Mouse (Mus musculus) gastrocnemius, postnatal 25 days (tissue): ENCODE data around the gene Rapgef5. TPM values are rescaled to one million over a fixed set of nuclear protein-coding genes. Genes with fewer than 3 reads are reported as not detected.

Source experiments
- DNase-seq: peaks from one replicate; pipeline ENCODE4 v3.0.0; 2022
- total RNA-seq, 2 experiments: library from RNA; stranded (reverse); gene quantifications; 1 replicate in 1 of 2; 2 replicates in 1 of 2; pipeline ENCODE4 v1.2.3; 2021

The Rapgef5 gene
- total RNA-seq, 2 experiments from 2014 or later = 5.0 to 6.5 TPM

GRCm38 (mm10) chr12:117605966-117606365 lies 89.7 kb downstream of the Rapgef5 start:
- no peak for DNase-seq

GRCm38 (mm10) chr12:117612715-117613114 lies 96.4 kb downstream of the Rapgef5 start:
- DNase-seq = no peak

DNA sequence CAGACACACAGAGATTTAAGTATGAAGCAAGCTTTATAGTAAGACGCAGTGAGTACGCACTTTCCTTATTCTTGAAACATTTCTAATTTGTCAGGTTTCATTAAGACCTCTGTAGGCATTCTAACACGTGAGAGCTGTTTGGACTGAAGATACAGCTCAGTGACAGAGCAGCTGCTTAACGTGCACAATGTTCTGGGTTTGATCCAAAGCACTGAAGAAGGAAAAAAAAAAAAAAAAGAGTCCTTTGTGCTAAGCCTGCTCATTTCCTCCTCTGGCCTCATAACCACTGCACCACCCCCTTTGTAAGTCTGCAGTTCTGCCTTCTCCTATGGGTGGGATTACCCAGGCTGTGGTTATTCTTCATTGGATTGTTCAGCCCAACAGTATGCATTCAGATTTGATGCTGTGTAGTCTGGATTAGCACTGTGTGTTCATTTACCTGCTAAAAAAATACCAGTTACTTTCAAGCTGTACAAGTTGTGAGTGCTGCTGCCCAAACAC lies 103.3 kb downstream of the Rapgef5 start:
- no peak for DNase-seq

GRCm38 (mm10) chr12:117622972-117623371 lies 106.7 kb downstream of the Rapgef5 start:
- DNase-seq = no peak

DNA sequence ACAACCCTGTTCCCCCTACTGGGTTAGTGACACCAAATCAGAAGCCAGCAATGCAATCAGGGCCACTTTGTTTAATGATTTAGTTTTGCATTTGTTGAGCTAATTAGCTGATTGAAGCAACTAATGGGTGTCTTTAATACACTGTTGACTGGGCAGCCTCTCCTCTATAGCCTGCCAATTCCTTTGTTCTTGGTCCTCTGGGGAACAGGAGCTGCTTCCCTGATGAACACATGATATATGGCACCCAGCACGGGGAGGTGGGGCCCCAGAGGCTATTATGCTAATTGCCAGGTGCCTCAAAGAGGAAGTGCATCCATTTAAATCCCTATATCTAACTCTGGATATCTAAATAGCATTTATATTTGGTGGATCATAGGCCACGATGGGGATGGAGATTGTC lies 111.0 kb downstream of the Rapgef5 start:
- no peak for DNase-seq

- DNase-seq = no peak
Observed at GRCm38 (mm10) chr12:117628321-117629093, 112.2 kb downstream of the Rapgef5 start.

GRCm38 (mm10) chr12:117632133-117632532 lies 115.9 kb downstream of the Rapgef5 start:
- no peak for DNase-seq

- no peak for DNase-seq
Observed at GRCm38 (mm10) chr12:117636139-117636772, 120.0 kb downstream of the Rapgef5 start.

DNA sequence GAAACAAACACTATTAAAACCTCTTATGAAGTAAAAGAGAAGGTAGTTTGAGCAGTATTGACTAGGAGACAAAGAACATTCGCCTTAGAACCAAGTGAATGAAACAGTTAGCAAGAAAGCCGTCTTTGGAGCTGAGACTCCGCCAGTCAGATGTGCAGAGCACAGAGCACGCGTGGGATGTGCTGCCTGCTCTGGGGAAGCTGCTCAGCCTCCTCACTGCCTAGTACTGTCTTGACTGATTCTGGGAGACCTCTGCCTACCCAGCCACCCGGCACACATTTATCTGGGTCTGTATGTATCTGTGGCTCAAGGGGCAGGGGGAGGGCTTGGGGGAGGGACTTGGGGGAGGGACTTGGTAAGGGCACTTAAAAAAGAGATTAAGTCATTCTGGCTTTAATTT lies 120.7 kb downstream of the Rapgef5 start:
- no peak for DNase-seq

GRCm38 (mm10) chr12:117638833-117639232 lies 122.6 kb downstream of the Rapgef5 start:
- no peak for DNase-seq

GRCm38 (mm10) chr12:117639356-117640121 lies 123.3 kb downstream of the Rapgef5 start:
- no peak for DNase-seq

GRCm38 (mm10) chr12:117642512-117642911 lies 126.2 kb downstream of the Rapgef5 start:
- DNase-seq = no peak

- DNase-seq = no peak
Observed at GRCm38 (mm10) chr12:117645771-117646170, 129.5 kb downstream of the Rapgef5 start.

DNA sequence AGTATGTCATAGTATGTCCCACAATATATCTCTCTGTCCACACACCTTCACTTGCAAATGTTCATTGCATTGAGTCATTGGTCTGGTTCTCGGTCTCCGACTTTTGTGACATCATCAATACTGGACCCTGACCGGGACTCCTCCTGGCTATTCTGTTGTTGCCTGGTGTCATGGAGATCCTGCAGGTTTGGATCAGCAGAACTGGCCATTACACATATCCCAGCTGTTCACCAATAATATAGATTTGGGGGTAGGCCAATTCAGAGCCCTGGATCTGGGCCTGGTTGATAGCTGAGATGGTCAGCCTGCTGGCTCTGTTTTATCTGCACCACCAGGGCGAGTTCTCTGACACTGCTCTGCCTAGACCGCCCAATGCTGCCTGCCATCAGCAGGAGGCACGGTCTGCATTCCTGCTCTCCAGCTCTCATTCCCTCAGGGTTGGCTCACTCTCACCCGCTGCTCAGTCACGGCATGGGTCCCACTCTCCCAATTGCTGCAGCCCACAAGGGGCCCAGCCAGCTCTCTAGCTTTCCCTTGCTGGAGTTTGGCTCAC lies 137.7 kb downstream of the Rapgef5 start:
- no peak for DNase-seq

- no peak for DNase-seq
Observed at GRCm38 (mm10) chr12:117656935-117657334, 140.7 kb downstream of the Rapgef5 start.

DNA sequence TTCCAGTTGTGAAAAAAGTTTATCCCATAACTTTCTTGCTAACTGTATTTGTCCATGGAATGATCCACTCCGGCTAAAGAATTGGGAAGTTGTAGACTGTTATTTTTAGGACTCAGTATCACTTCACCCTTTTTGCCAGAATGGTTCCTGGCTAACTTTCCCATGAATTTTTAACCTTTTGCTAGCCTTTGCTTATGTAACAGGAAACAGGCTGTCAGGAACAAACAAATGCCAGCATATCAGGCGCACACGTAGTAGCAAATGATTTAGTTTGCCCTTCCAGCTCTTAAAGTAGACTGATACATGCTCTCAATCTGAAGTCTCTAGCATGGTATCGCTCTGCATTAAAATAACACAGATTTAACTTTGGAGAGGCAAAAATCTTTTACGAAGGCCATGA lies 141.5 kb downstream of the Rapgef5 start:
- DNase-seq = no peak

GRCm38 (mm10) chr12:117658821-117659220 lies 142.5 kb downstream of the Rapgef5 start:
- DNase-seq = no peak

GRCm38 (mm10) chr12:117660361-117660760 lies 144.1 kb downstream of the Rapgef5 start:
- DNase-seq = no peak

DNA sequence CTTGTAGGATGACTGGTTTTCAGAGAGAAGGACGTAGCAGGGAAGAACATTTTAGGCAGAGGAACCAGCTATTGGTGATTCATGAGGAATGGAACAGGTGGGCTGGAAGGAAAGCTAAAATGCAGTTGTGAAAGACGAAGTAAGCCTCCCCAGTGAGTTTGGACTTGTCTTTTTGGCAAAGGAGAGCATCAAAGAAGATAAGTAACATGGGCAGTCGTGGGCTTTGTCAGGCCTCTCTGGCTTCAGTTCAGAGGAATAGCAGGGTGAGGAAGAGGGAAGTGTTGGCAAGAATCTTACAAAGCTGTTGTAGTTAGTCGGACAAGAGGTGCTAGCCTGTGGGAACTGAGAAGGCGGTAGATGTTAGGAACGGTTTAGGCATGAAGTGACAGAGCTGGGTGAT lies 145.6 kb downstream of the Rapgef5 start:
- DNase-seq = no peak

- peak; percentile 13 for DNase-seq
Observed at GRCm38 (mm10) chr12:117663637-117664036, 147.4 kb downstream of the Rapgef5 start.

- DNase-seq = no peak
Observed at GRCm38 (mm10) chr12:117664644-117665043, 148.4 kb downstream of the Rapgef5 start.

DNA sequence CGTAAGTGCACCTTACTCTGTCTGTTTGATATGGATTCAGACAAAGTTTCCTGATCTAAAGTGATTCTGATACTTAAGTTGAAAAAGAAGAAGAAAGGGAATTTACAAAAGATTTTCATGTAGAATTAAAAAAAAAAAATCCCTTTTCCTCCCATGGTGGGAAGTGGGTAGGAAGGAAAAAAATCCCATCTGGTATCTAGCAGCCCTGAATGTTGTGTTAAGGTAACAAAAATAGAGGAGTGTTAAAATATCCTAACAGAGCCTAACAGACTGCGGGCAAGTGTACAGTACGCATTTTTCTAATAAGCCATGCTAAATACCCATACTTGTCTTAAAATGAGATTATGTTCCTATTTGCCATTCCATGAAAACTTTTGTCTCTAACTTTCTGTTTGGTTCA lies 150.1 kb downstream of the Rapgef5 start:
- no peak for DNase-seq
